Mouse (Mus musculus) liver, embryonic 16.5 days (tissue): Measurements from ENCODE around the gene Axl. TPM values are rescaled to one million over a fixed set of nuclear protein-coding genes. Genes with fewer than 3 reads are reported as not detected.

Experiments used
- ATAC-seq: fragments of 200-750 bp; cut with Nextera tagmentation; 2 replicates; pipeline ENCODE4 v1.8.0; 2017; ENCODE audit warnings: low read depth, mild to moderate bottlenecking, moderate number of reproducible peaks, moderate library complexity
- H3K27ac ChIP-seq: fragments of 300-500 bp; sonication (generic); 2 replicates; pipeline ENCODE4 v1.5.1; 2014; ENCODE audit warnings: mild to moderate bottlenecking, low read length
- H3K27me3 ChIP-seq: fragments of 300-500 bp; sonication (generic); 2 replicates; pipeline ENCODE4 v1.6.1; 2014; ENCODE audit warnings: low read depth, low read length, mixed read lengths; ENCODE audit not compliant: control insufficient read depth, insufficient read depth
- H3K36me3 ChIP-seq: fragments of 300-500 bp; sonication (generic); 2 replicates; pipeline ENCODE4 v1.6.1; 2014; ENCODE audit warnings: mild to moderate bottlenecking; ENCODE audit not compliant: control insufficient read depth, insufficient read depth
- H3K4me1 ChIP-seq: fragments of 300-500 bp; sonication (generic); 2 replicates; pipeline ENCODE4 v1.6.1; 2014; ENCODE audit warnings: low read depth, low read length, mixed read lengths; ENCODE audit not compliant: control insufficient read depth
- H3K4me2 ChIP-seq: fragments of 300-500 bp; sonication (generic); 2 replicates; pipeline ENCODE4 v1.6.1; 2014; ENCODE audit warnings: low read depth, low read length, mixed read lengths
- H3K4me3 ChIP-seq: fragments of 300-500 bp; sonication (generic); 2 replicates; pipeline ENCODE4 v1.5.1; 2014; ENCODE audit warnings: low read depth, mild to moderate bottlenecking, low read length
- H3K9ac ChIP-seq: fragments of 300-500 bp; sonication (generic); 2 replicates; pipeline ENCODE4 v1.6.1; 2014; ENCODE audit warnings: low read depth, low read length
- H3K9me3 ChIP-seq: fragments of 300-500 bp; sonication (generic); replicated peaks from 2 replicates; pipeline ENCODE4 v1.6.1; 2016; ENCODE audit warnings: low read length; ENCODE audit not compliant: control insufficient read depth
- WGBS: fragments of 180-500 bp; shearing (Covaris S2); extraction: QIAGEN DNeasy Blood & Tissue Kit; methylation state at CpG from one replicate; pipeline ENCODE4 v1.1.7; 2014; ENCODE audit not compliant: insufficient replicate concordance; 5-methylcytosine and 5-hydroxymethylcytosine counted together
- polyA plus RNA-seq: library from polyadenylated mRNA; unstranded; fragments of >200 nt; fragmentation: Nextera tagmentation; extraction: Ambion mirVana; gene quantifications from 2 replicates; pipeline ENCODE4 v1.2.1, GENCODE M21; 2015

Gene Axl
- polyA plus RNA-seq: 20.2 and 24.9 TPM in 2 replicates

DNA sequence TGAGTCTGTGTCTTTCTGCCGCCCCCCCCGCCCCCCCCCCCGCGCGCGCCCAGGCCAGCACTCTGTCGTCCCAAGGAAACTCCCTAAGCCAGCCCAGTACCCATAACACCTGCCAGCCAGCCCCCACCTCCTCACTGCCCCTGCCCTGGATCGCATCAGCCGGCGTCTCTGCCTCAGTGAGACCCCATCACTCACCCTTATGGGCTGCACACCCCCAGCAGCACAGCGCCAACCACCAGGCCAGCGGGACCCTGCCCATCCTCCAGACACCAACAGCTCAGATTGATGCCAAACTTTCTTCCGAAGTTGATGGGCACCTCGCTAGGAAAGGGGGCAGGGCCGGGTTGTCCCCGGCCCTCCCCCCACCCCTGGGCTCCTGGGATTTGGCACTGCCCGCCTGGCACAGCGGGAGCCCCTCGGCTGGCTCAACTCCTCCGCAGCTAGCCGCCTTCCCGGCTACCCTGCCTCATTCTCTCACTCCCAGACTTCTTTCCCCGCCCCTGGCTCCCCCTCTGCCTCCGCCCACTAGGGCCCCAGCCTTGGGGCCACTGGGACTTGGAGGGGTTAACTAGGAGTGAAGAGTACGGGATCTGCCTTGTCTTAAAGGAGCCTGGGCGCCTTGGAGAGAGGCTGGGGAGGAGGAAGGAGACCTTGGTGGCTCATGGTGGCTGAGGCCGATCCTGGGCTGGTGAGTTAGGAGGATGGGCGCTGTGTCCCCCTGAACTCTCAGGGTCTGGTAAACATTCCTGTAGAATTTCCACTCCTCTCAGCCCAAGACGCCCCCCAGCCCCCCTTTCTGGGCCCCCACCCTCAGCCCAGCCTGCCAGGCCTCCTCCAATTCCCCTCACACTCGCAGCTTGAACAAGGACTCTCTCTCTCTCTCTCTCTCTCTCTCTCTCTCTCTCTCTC is at the start of gene Axl:
Axl (minus strand) TSS at position 486 of the 909 bp plus-strand sequence.
- Histone ChIP-seq H3K27me3 (peaks cover 2% of the 10 kb centered on the region; the same call in 1 of the 2 replicates), H3K27ac (no peak within 1 kb of the TSS), H3K9me3 (no peaks in the 10 kb centered on the region), H3K36me3 (no peaks in the 10 kb centered on the region), H3K9ac (no peak within 1 kb of the TSS), H3K4me2 (peak within 1 kb of the TSS; percentile 21; the same call in 1 of the 2 replicates), H3K4me1 (peaks cover 3% of the 10 kb centered on the region; the same call in 1 of the 2 replicates), H3K4me3 (peak within 1 kb of the TSS; percentile 42)
- peak; percentile 59; the same call in 1 of the 2 replicates for ATAC-seq
- 1% methylated on average over 29 of the region's 30 CpGs for WGBS

DNA sequence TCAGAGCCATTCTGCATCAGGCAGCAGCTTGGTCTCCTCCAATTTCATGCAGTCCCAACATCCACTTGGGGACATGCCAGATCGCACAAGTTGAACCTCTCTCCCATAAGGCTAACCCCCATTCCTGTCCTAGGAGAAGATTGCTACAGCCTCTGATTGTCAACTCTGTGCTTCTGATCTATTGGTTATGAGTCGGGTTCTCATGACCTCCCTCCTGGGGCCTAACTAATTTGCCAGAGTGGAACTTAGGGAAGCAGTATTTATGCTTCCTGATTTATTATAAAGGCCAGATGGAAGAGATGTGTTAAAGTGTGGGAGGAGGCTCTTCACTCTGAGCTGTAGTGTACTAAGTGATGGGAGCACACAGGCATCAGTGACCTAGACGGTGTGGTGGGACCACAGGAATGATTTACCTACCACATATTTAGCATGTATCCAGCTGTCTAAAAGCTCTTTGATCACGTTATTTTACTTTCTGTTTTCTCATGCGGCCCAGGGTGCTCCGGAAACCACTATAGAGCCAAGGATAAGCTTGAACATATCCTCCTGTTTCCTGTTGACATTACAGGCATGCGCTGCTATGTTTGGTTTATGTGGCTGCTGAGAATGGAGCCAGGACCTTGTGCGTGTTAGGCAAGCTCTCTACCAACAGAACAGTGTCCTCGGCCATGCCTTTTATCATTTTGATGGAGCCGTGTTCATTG is 46.8 kb upstream of the Axl start:
- H3K4me1 ChIP-seq: no peaks in the 10 kb centered on the region
- H3K4me2 ChIP-seq: no peak overlapping the region
- 54% methylated on average over 10 of the region's 10 CpGs for WGBS
- no peak overlapping the region for H3K4me3 ChIP-seq
- H3K27me3 ChIP-seq: no peaks in the 10 kb centered on the region
- H3K36me3 ChIP-seq: no peaks in the 10 kb centered on the region
- H3K9me3 ChIP-seq: no peaks in the 10 kb centered on the region
- no peak overlapping the region for H3K9ac ChIP-seq
- H3K27ac ChIP-seq: no peak overlapping the region
- ATAC-seq: no peak

DNA sequence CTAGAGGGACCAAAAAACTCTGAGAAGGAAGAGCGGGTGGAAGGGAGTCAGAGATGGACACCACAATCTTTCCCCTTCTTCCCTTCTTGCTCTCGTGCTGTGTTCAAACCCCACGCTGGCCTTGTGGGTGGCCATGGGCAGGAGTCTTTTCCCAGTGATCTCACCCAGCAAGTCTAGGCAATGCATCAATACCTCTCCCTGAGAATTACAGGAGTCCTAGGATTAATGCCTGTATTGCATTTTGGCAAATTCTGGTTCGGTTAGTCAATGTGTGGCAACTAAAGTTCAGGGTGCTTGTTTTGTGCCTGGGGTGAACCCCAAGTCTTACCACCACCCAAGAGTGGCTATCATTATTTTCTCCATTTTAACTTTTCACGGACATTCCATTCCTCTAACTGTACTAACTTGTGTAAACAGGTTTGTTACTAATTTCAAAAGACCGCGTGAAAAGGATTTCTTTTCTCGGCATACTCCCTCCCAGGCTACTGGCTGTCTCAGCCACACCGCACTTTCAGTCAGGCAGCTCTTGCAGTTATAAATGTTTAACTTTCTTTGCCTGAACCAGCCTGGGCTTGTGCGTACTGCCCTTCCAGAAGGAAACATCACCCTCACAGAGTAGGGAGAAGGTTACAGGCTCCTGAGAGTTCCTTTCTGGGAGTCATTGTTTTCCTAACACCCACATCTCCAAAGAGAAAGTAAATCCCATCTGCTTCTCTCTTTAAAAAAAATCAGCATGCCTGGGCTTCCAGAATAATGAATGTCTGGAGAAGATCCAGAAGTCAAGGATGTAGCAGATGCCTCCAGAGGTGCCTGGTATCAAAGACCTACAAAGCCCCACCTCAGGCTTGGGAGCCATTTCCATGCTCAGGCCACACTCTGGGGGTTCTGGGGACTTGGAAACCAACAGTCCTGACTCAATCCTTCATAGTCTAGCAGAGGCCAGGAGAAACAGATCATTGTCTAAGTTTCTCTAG is 43.3 kb upstream of the Axl start:
- H3K36me3 ChIP-seq: no peaks in the 10 kb centered on the region
- WGBS: 63% methylated on average over 10 of the region's 10 CpGs
- no peaks in the 10 kb centered on the region for H3K9me3 ChIP-seq
- H3K4me3 ChIP-seq: no peak overlapping the region
- H3K27ac ChIP-seq: no peak overlapping the region
- peak; percentile 48; the same call in 1 of the 2 replicates for ATAC-seq
- no peaks in the 10 kb centered on the region for H3K4me1 ChIP-seq
- no peak overlapping the region for H3K4me2 ChIP-seq
- H3K27me3 ChIP-seq: no peaks in the 10 kb centered on the region
- H3K9ac ChIP-seq: no peak overlapping the region

DNA sequence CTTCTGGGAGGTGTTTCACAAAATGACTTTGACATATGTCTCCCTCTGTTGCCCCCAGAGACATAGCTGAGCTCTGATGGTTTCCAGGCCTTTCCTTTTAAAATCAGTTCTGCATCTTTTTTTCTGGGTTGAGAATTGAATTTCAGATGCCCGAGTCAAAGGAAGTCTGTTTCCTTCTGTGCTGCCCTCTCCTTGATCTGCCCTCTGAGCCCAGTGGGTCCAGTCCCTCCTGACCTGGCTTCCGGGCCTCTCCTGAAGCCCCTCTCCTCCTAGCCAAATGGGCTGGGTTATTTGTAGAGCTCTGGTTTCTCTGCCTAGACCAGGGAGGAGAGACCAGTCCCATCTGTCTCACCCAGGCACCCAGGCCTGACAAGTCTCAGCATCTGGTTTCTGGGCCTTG is 41.7 kb upstream of the Axl start:
- no peaks in the 10 kb centered on the region for H3K27me3 ChIP-seq
- no peaks in the 10 kb centered on the region for H3K36me3 ChIP-seq
- H3K9me3 ChIP-seq: no peaks in the 10 kb centered on the region
- H3K9ac ChIP-seq: no peak overlapping the region
- ATAC-seq: no peak
- H3K4me1 ChIP-seq: no peaks in the 10 kb centered on the region
- 51% methylated on average over 2 of the region's 2 CpGs for WGBS
- no peak overlapping the region for H3K27ac ChIP-seq
- no peak overlapping the region for H3K4me2 ChIP-seq
- no peak overlapping the region for H3K4me3 ChIP-seq

- H3K4me2 ChIP-seq: no peak overlapping the region
- no peaks in the 10 kb centered on the region for H3K9me3 ChIP-seq
- 9% methylated on average over 3 of the region's 3 CpGs for WGBS
- H3K36me3 ChIP-seq: no peaks in the 10 kb centered on the region
- H3K27me3 ChIP-seq: no peaks in the 10 kb centered on the region
- no peak overlapping the region for H3K9ac ChIP-seq
- H3K27ac ChIP-seq: no peak overlapping the region
- ATAC-seq: peak; percentile 37; the same call in 1 of the 2 replicates
- no peak overlapping the region for H3K4me3 ChIP-seq
- no peaks in the 10 kb centered on the region for H3K4me1 ChIP-seq
These were observed 38.7 kb upstream of the Axl start for GRCm38 (mm10) chr7:25827199-25827598.

GRCm38 (mm10) chr7:25826029-25826428 is 37.5 kb upstream of the Axl start:
- no peaks in the 10 kb centered on the region for H3K9me3 ChIP-seq
- no peak for ATAC-seq
- H3K27me3 ChIP-seq: no peaks in the 10 kb centered on the region
- H3K4me3 ChIP-seq: no peak overlapping the region
- no peak overlapping the region for H3K4me2 ChIP-seq
- H3K36me3 ChIP-seq: no peaks in the 10 kb centered on the region
- no peaks in the 10 kb centered on the region for H3K4me1 ChIP-seq
- 31% methylated on average over 6 of the region's 6 CpGs for WGBS
- H3K27ac ChIP-seq: no peak overlapping the region
- H3K9ac ChIP-seq: no peak overlapping the region

- ATAC-seq: no peak
- no peaks in the 10 kb centered on the region for H3K27me3 ChIP-seq
These were observed 36.5 kb upstream of the Axl start for GRCm38 (mm10) chr7:25825043-25825442.

DNA sequence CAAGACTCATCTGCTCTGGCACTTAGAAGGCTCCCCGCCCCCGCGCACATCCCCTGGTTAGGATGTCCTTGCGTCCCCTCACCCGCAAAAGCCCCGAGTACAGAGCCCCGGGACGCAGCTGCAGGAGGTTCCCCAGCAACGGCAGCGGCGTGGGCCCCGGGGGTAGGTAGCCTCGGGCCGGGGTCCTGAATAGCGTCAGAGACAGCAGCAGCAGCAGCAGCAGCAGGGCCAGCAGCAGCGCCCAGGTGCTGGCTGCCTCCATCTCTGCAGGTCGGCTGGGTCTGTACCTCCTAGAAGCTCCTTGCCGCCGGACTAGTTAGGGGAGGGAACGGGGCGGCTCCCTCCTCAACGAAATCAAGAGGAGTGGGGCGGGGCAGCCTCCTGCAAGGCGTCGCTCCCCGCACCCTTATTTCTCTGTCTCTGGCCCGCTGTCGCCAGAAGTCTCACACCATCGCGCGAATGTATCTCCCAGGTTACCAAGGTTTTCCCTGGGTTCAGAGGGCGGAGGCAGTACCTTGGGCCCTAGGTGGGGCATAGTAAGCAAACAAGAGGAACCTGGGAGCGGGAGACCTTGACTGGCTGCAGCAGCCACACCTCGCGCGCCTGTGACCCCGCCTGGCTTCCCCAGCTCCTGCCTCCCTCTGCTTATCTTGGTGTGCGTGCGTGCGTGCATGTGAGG is 27.9 kb upstream of the Axl start, which contains the start of gene Cyp2s1:
Cyp2s1 (minus strand) TSS at position 673 of the 679 bp plus-strand sequence.
- Histone ChIP-seq H3K4me2 (peak within 1 kb of the TSS; percentile 57), H3K27ac (no peak within 1 kb of the TSS), H3K27me3 (peaks cover 21% of the 10 kb centered on the region), H3K36me3 (no peaks in the 10 kb centered on the region), H3K4me3 (peak within 1 kb of the TSS; percentile 43), H3K4me1 (peaks cover 8% of the 10 kb centered on the region), H3K9me3 (no peaks in the 10 kb centered on the region), H3K9ac (no peak within 1 kb of the TSS; the same call in 1 of the 2 replicates)
- WGBS: 2% methylated on average over 40 of the region's 40 CpGs
- peak; percentile 41; the same call in 1 of the 2 replicates for ATAC-seq

More at GRCm38 (mm10) chr7:25825043-25825442, 36.5 kb upstream of the Axl start:
- no peaks in the 10 kb centered on the region for H3K9me3 ChIP-seq
- H3K36me3 ChIP-seq: no peaks in the 10 kb centered on the region
- H3K4me3 ChIP-seq: no peak overlapping the region
- no peak overlapping the region for H3K4me2 ChIP-seq
- 49% methylated on average over 9 of the region's 9 CpGs for WGBS
- no peak overlapping the region for H3K9ac ChIP-seq
- no peak overlapping the region for H3K27ac ChIP-seq
- no peaks in the 10 kb centered on the region for H3K4me1 ChIP-seq
